Mouse (Mus musculus): ENCODE data around the gene E2f8. TPM values are rescaled to one million over a fixed set of nuclear protein-coding genes. Genes with fewer than 3 reads are reported as not detected.

E2f8 gene
- polyA plus RNA-seq, 1 experiment from 2014 or later = 15.2 TPM

GRCm38 (mm10) chr7:48823621-48824020 is 57.8 kb downstream of the E2f8 start:
- no peak overlapping the region for H3K27ac ChIP-seq
- WGBS = 97% methylated on average over 3 of the region's 3 CpGs
- H3K36me3 ChIP-seq = peaks cover 90% of the 10 kb centered on the region
- no peaks in the 10 kb centered on the region for H3K9me3 ChIP-seq (replicated peaks)
- DNase-seq (ENCODE audit: low spot score) = no peak
- H3K4me3 ChIP-seq = no peak overlapping the region
- H3K27me3 ChIP-seq (ENCODE audit: low read depth, poor library complexity, severe bottlenecking) = no peaks in the 10 kb centered on the region
- no peaks in the 10 kb centered on the region for H3K4me1 ChIP-seq

- no peak overlapping the region for H3K4me3 ChIP-seq
- H3K36me3 ChIP-seq = peaks cover 91% of the 10 kb centered on the region
- no peak for DNase-seq (ENCODE audit: low spot score)
- H3K27ac ChIP-seq = no peak overlapping the region
- H3K27me3 ChIP-seq (ENCODE audit: low read depth, poor library complexity, severe bottlenecking) = no peaks in the 10 kb centered on the region
- H3K9me3 ChIP-seq (replicated peaks) = no peaks in the 10 kb centered on the region
- H3K4me1 ChIP-seq = no peaks in the 10 kb centered on the region
- 91% methylated on average over 5 of the region's 5 CpGs for WGBS
Observed at GRCm38 (mm10) chr7:48821654-48822053, 59.7 kb downstream of the E2f8 start.

Other genes with a start within 250 kb of the E2f8 start
- not detected in 2 replicates for gene Mrgprb3, start 237.8 kb downstream of the E2f8 start, polyA plus RNA-seq (2016; fragmentation: Nextera tagmentation; extraction: Ambion mirVana)
- 27.0 and 31.1 TPM in 2 replicates for gene Zdhhc13, start 92.6 kb downstream of the E2f8 start, polyA plus RNA-seq (2016; fragmentation: Nextera tagmentation; extraction: Ambion mirVana)
- gene Csrp3, start 33.6 kb downstream of the E2f8 start, polyA plus RNA-seq (2016; fragmentation: Nextera tagmentation; extraction: Ambion mirVana) = 0.87 and 1.5 TPM in 2 replicates
- 7.2 and 8.3 TPM in 2 replicates for gene Nav2, start 27.1 kb upstream of the E2f8 start, polyA plus RNA-seq (2016; fragmentation: Nextera tagmentation; extraction: Ambion mirVana)

All from limb, embryonic 10.5 days (tissue).